Mouse (Mus musculus) kidney, postnatal 10 days (tissue): ENCODE results near the gene Aplp1.

ENCODE experiments used
- DNase-seq: peaks from one replicate; pipeline ENCODE4 v3.0.0; 2021; ENCODE audit warnings: mixed read lengths

Gene Aplp1

DNA sequence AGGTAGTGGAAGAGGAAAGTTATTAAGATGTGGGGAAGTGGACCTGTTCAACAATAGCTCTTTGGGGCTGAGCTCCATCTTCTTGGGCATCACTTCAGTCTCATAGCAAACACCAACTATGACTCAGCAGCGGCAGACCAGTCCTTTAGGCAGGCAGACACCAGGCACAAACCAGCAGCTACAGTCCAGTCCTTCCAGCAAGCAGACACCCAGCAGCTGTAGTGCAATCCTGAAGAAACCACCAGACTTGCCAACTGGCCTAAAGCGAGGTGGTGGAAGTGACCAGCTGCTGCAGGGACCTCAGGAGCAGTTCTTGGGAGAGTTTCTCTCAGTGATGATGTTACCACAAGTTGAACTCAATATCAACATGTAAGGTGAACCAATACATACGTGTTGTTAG is 36.7 kb downstream of the Aplp1 start:
- DNase-seq = no peak

DNA sequence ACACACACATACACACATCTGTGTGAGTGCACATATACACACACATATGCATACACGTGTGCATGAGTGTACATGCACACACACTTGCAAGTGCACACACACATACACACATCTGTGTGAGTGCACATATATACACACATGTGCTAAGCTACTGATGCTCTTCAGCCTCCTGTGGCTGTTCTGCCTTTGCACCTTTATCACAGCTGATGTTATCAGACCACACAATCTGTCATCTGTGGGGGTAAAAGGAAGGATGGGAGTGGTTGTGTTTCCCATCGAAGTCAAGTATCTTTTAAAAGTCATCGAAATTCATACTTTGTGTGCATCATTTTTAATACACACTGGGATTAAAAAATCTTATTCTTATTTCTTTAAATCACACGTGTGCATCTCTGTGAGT is 43.0 kb downstream of the Aplp1 start:
- DNase-seq = no peak

DNA sequence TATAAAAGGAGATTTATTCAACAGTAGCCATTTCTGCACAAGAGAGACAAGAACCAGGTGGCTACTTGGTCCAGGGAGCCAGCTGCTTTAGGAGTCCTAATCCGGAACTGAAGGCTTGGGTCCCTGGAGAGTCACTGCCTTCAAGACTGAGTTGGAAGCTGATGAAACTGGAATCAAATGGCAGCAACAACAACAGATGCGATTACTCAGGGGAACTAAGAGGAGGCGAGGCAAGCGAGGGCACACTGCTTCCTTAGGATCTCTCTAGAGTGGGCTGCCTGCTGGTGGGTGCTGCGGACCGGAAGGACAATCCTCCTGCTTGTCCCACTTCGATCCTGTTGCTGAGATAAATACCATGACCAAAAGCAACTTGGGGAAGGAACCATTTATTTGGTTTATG is 45.7 kb downstream of the Aplp1 start:
- no peak for DNase-seq

DNA sequence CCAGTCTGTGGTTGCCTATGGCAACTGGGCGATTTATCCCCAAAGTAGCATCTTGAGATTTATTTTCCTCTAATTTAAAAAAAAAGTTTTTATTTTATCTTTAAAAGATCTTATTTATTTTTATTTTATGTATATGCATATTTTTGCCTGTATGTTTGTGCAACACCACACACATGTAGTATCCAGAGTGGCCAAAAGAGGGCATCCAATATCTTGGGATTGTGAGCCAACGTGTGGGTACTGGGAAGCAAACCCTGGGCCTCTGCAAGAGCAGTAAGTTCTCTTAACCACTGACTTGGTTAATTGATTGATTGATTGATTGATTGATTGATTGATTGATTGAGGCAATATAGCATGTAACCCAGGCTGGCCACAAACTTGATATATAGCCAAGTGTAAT is 50.5 kb downstream of the Aplp1 start:
- DNase-seq = no peak

- peak; percentile 61 for DNase-seq
Measured at GRCm38 (mm10) chr7:30394379-30394778, 51.0 kb downstream of the Aplp1 start.

DNA sequence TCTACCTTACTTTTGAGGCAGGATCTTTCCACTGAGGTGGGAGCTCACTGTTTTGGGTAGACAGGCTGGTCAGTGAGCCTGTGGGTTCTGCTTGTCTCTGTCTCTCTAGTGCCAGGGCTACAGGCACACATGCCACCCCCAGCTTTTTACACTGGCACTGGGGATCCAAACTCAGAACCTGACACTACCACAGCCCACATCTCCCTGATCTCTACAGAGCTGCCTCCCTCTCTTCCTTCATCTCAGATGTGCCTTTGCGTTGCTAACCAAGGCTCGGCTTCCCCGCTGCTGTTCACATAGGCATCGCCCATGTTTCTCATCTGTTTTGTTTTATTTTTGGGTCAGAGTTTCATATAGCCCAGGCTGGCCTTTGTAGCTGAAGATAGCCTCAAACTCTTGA is 51.7 kb downstream of the Aplp1 start:
- no peak for DNase-seq

GRCm38 (mm10) chr7:30392746-30393520 is 52.4 kb downstream of the Aplp1 start:
- no peak for DNase-seq
